Mouse (Mus musculus): ENCODE results near the gene Mmgt1. TPM values are rescaled to one million over a fixed set of nuclear protein-coding genes. Genes with fewer than 3 reads are reported as not detected.

The Mmgt1 gene
- polyA plus RNA-seq (2017; shearing (Covaris generic)) = 7.6 TPM

GRCm38 (mm10) chrX:56597887-56598640 is at the start of gene Mmgt1:
Gene Mmgt1 (minus strand): TSS chrX:56598069.

GRCm38 (mm10) chrX:56609623-56610317 is 11.9 kb upstream of the Mmgt1 start, which contains the start of gene Slc9a6:
Gene Slc9a6 (plus strand): TSS chrX:56609757.

GRCm38 (mm10) chrX:56549506-56549905 is 48.4 kb downstream of the Mmgt1 start, which contains the start of gene Gm648:
Gene Gm648 (minus strand): TSS chrX:56549606.

Other genes with a start within 250 kb of the Mmgt1 start
- gene Smim10l2a, start 223.5 kb downstream of the Mmgt1 start, polyA plus RNA-seq (2017; shearing (Covaris generic)) = 0.67 TPM
- gene Gm2174, start 150.1 kb downstream of the Mmgt1 start, polyA plus RNA-seq (2017; shearing (Covaris generic)) = not detected
- gene Ints6l, start 143.2 kb downstream of the Mmgt1 start, polyA plus RNA-seq (2017; shearing (Covaris generic)) = 33.9 TPM
- not detected for gene Gm10477, start 73.3 kb downstream of the Mmgt1 start, polyA plus RNA-seq (2017; shearing (Covaris generic))
- not detected for gene Gm648, start 48.5 kb downstream of the Mmgt1 start, polyA plus RNA-seq (2017; shearing (Covaris generic))
- gene Slc9a6, start 11.7 kb upstream of the Mmgt1 start, polyA plus RNA-seq (2017; shearing (Covaris generic)) = 11.9 TPM
- gene Fhl1, start 133.7 kb upstream of the Mmgt1 start, polyA plus RNA-seq (2017; shearing (Covaris generic)) = not detected
- 0.25 TPM for gene Map7d3, start 224.3 kb upstream of the Mmgt1 start, polyA plus RNA-seq (2017; shearing (Covaris generic))